Mouse (Mus musculus) kidney, adult 11 months (tissue): Measurements from ENCODE around the gene Hist2h2aa1.
"Not testable (repeated sequence)": the region's sequence is repeated elsewhere in the genome, so short reads cannot be mapped to it uniquely, and the experiment has no call there.

Experiments used
- DNase-seq: peaks from one replicate; pipeline ENCODE4 v3.0.0; 2022

Hist2h2aa1 gene

DNA sequence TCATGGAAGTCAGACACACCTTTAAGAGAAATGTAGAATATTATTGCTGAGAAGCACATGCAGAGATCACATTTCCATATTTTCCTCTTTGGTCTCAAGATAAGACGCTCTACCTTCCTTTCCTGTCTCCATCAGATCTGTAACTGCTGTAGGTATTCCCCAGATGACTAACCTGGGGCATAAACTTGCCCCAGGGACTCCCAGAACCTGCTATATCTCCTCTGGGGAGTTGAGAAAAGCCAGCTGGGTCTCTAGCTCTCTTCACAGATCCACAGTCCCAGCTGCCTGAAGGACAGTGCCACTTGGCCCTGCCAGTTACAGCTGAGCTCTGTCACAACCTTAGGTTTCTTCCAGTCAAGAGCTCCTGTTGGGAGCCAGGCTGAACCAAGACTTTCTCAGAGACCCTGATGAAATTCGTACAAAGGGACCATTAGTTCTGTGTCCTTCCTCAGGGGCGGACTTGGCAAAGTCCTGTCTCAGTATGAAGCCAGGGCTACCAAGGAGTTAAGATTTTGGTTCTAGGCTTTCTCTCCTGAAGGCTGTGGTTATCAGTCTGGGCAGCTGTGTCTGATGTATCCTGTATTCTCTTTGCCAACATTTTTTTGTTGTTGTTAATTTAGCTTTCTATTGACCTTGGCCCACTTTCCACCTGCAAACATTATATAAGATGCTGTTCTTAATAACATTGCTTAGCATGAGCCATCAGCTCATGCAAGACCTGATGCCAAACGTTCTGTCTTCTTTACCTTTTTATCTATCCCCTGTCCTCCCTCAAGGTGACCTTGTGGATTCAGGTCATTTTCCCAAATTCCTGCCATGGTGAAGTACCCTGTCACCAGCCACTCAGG lies 14.2 kb upstream of the Hist2h2aa1 start:
- DNase-seq: no peak

- DNase-seq: no peak
Observed at GRCm38 (mm10) chr3:96231758-96232120, 13.6 kb upstream of the Hist2h2aa1 start.

- no peak for DNase-seq
Observed at GRCm38 (mm10) chr3:96234914-96235313, 10.4 kb upstream of the Hist2h2aa1 start.

GRCm38 (mm10) chr3:96235836-96236235 lies 9.5 kb upstream of the Hist2h2aa1 start:
- no peak for DNase-seq

DNA sequence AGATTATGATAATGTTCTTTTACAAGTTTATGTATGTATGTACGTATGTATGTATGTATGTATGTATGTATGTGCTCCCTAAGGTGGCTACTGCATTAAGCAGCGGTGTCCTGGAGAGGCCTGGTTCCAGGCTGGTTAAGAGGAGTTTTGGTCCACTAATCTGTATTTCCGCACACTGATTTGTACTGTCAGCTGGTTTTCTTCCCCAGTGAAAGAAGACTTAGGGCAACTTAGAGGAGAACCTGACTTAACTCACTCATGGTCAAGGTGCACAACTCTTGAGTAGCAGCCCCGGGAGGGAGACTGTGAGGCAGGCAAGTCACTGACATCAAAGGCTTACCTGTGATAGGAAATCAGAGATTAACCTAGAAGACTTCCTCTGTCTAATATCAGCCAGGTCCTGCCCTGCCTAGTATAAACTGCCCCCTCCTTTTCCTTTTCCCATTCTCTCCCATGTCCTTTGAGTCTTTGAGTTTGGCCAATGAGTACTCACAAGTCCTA lies 8.4 kb upstream of the Hist2h2aa1 start:
- DNase-seq: no peak

- DNase-seq: no peak
Observed at GRCm38 (mm10) chr3:96237335-96237903, 7.9 kb upstream of the Hist2h2aa1 start.

GRCm38 (mm10) chr3:96237904-96238511 lies 7.3 kb upstream of the Hist2h2aa1 start:
- no peak for DNase-seq

- peak; percentile 71 for DNase-seq
Observed at GRCm38 (mm10) chr3:96238954-96239793, 6.1 kb upstream of the Hist2h2aa1 start, which contains the start of gene Hist2h3c2. Gene Hist2h3c2 (minus strand): TSS chr3:96239127.

GRCm38 (mm10) chr3:96239949-96240798 lies 5.1 kb upstream of the Hist2h2aa1 start, which contains the start of gene Hist2h2aa2:
Gene Hist2h2aa2 (minus strand): TSS chr3:96240276.
- peak; percentile 95 for DNase-seq

DNA sequence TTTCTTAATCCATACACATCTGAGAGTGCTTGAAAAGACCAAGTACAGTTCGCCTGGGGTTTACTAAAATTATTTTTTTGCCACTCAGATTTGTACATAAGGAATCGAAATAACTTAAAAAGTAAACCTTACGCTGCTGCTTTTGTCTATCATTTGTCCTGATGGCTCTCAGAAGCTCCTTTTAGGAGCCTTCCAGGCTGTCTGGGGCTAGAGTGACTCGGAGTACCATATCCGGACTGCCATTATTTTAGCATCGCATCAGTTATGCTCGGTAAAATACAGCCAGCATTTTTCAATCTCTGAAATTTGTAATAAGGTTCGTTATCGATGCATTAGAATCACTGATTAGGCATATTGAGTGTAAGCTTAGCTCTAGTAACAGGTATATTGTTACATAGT lies 4.5 kb upstream of the Hist2h2aa1 start:
- DNase-seq: no peak

GRCm38 (mm10) chr3:96243921-96244572 lies 1.2 kb upstream of the Hist2h2aa1 start:
- peak; percentile 31 for DNase-seq

DNA sequence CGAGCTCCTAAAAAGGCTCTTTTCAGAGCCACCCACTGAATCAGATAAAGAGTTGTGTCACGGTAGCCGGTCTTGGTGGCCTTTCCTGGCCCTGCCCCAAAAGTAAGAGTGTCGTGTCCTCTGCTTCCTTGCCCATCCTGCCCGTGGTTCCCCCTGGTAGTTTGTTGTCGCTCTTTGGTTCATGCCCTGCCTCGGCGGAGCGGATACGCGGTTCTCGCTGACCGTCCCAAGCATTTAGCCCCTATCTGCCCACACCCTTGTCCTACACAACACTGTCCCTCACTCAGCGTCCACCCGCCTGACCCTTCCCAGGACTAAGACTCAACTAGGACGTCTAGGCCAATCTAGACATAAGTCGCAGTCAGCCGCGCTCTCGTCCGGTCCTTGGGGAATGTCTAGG lies 721 bp downstream of the Hist2h2aa1 start:
- not testable (repeated sequence) for DNase-seq

DNA sequence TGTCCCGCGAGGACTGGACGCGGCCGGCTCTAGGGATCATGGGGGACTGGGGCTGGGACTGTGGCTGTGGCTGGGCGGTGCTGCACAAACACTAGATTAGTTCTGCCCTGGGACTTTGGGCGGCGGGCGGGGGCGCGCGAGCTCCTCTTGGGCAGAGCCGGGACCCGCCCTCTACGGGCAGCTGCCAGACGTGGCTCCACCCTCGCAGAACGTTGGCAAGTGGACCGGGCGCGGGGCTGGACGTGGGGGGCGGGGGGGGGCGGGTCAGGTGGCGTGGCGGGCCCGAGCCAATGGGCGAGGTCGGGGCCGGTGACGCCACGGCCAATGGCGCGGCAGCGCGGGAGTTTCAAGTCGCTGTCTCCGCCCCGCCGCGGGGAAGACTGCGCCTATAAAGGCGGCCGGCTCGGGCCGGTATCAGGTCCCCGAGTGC lies 1.1 kb downstream of the Hist2h2aa1 start, which contains the start of gene Hist2h3c1:
Gene Hist2h3c1 (plus strand): TSS at position 259 of the 430 bp plus-strand sequence.
- DNase-seq: not testable (repeated sequence)

GRCm38 (mm10) chr3:96247356-96248140 lies 2.3 kb downstream of the Hist2h2aa1 start:
- no peak for DNase-seq

DNA sequence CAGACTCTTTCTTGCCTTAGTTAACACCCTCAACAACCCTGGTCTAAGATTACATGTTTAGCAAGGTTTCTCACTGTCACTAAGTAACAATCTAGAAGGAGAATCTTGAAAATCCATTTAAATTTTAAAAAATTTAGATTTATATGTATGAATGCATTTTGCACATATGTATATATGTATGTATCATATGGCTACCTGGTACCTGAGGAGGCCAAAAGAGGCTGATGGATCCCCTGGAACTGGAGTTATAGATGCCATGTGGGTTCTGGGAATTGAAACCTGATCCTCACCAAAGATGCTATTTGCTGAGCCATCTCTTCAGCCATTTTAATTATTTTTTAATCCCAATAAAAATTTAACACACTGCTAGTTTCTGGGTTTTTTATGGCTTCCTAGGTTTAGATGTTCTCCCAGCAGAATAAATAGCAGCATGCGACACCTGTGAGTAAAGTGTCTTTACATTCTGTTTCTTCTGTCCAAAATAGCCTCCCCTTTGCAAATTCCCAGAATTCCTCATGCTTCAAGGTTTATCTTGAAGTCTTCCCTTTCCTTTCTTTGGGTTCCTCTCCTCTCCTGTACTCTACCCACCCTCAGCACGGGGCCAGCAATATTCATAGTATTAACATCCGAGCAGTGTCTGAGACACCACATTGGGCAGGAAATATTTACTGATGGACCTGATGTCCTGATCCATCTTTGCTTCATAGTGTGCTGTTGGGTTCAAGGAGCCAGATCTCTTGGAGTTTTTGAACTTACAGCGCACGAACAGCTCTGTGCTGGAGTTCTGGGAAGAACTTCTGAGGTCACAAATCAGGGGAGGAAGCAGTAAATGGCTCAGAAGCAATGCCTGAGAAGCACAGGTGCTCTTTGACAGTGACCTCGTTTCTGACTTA lies 3.1 kb downstream of the Hist2h2aa1 start:
- no peak for DNase-seq

DNA sequence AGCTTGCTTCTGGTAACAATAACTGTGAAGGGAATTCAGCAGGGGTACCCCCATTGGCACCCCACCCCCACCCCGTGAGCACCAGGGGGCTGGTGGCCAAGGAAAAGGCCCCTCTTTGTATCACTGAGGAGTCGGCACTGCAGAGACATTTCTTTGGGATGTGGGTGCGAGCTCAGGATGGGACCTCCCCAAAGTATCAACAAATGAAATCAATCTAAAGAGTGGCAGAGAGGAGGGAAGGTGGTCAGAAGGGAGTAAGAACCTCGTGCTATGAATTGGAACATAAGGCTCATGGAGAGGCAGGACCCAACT lies 3.7 kb downstream of the Hist2h2aa1 start:
- DNase-seq: no peak

DNA sequence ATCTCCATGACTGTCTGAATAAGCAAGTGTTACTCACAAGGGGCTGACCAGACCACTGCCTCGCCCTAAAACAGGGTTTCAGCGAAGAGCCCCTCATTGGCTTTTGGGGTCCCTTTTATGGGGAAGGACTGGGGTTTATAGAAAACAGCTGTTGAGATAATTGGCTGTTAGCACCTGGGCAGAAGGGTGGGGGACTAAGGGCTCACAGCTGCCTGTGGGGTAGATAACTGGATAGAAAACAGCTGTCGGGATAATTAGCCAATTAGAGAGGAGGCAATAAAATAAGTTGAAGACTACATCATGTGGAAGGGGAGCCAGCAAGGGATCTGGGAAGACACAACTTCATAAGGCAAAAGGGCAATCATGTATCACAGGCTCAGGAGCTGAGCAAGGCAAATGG lies 5.6 kb downstream of the Hist2h2aa1 start:
- no peak for DNase-seq

DNA sequence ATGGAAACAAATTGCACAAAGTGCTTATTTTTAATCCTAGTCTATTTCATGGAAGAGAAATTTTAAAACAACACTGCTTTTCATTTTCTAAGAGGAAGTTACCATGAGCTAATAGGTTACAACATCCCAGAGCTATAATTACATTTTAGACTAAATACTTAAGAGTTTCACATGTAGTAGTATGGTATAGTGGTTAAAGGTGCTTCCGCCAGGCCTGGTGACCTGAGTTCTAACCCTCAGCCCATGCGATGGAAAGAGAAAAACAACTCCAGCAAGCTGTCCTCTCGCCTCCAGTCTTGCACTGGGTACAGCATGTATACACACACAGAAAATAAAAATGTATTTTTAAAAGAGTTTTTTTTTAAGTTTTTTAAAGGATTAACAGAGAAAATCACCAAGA lies 6.5 kb downstream of the Hist2h2aa1 start:
- no peak for DNase-seq

DNA sequence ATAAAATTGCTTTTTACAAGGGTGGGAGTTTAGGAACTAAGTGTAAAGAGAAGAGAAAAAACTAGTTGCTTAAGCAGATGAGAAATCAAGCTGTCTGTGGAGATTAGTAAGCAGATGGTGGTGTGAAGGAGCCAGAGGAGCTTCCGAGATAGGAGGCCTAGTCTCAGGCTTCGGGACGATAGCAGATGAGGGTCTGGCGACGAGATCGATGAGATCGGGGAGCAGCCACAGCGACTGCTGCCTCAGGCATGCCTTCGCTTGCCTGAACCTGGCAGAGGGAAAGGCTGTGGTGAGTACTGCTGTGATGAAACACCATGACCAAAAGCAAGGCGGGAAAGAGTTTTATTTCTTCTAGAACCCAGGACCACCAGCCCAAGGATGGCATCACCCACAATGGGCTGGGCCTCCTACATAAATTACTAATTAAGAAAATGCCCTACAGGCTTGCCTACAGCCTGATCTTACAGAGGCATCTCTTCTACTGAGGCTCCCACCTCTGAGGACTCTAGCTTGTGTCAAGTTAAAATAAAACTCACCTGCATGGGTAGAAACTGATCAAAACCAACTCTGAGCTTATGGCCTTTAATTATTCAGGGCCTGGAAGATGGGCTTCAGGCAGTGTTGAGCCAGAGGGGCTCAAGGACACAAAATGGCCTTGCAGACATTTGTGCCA lies 9.5 kb downstream of the Hist2h2aa1 start:
- no peak for DNase-seq
